Mouse (Mus musculus) forebrain, embryonic 16.5 days (tissue): ENCODE data around the gene Ly6g6f. TPM values are rescaled to one million over a fixed set of nuclear protein-coding genes. Genes with fewer than 3 reads are reported as not detected.

Source experiments
- ATAC-seq: fragments of 200-750 bp; cut with Nextera tagmentation; 2 replicates; pipeline ENCODE4 v1.8.0; 2017; ENCODE audit warnings: mild to moderate bottlenecking, moderate library complexity
- H3K27ac ChIP-seq: fragments of 300-500 bp; sonication (generic); 2 replicates; pipeline ENCODE4 v1.5.1; 2014; ENCODE audit warnings: low read length, control low read depth
- H3K27me3 ChIP-seq: fragments of 300-500 bp; sonication (generic); replicated peaks from 2 replicates; pipeline ENCODE4 v1.6.1; 2014; ENCODE audit warnings: low read length; ENCODE audit not compliant: control insufficient read depth, insufficient read depth
- H3K36me3 ChIP-seq: fragments of 300-500 bp; sonication (generic); 2 replicates; pipeline ENCODE4 v1.6.1; 2014; ENCODE audit not compliant: control insufficient read depth, insufficient read depth
- H3K4me1 ChIP-seq: fragments of 300-500 bp; sonication (generic); replicated peaks from 2 replicates; pipeline ENCODE4 v1.6.1; 2014; ENCODE audit warnings: low read length; ENCODE audit not compliant: control insufficient read depth, insufficient read depth
- H3K4me2 ChIP-seq: fragments of 300-500 bp; sonication (generic); 2 replicates; pipeline ENCODE4 v1.6.1; 2014; ENCODE audit warnings: mild to moderate bottlenecking, low read length, control low read depth
- H3K4me3 ChIP-seq: fragments of 300-500 bp; sonication (generic); replicated peaks from 2 replicates; pipeline ENCODE4 v1.5.1; 2014; ENCODE audit warnings: mild to moderate bottlenecking, low read length, control low read depth
- H3K9ac ChIP-seq: fragments of 300-500 bp; sonication (generic); replicated peaks from 2 replicates; pipeline ENCODE4 v1.6.1; 2014; ENCODE audit warnings: low read depth, low read length, control low read depth
- H3K9me3 ChIP-seq: fragments of 300-500 bp; sonication (generic); 2 replicates; pipeline ENCODE4 v1.6.1; 2016; ENCODE audit warnings: low read length; ENCODE audit not compliant: control insufficient read depth
- WGBS: fragments of 180-500 bp; shearing (Covaris S2); extraction: QIAGEN DNeasy Blood & Tissue Kit; methylation state at CpG from one replicate; pipeline ENCODE4 v1.1.7; 2014; 5-methylcytosine and 5-hydroxymethylcytosine counted together
- polyA plus RNA-seq: library from polyadenylated mRNA; unstranded; fragments of >200 nt; fragmentation: Nextera tagmentation; extraction: Ambion mirVana; gene quantifications from 2 replicates; pipeline ENCODE4 v1.2.1, GENCODE M21; 2015

Ly6g6f gene
- polyA plus RNA-seq, 1 experiment from 2014 or later: not detected

- Histone ChIP-seq H3K27ac (no peak overlapping the region), H3K9me3 (no peaks in the 10 kb centered on the region), H3K27me3 (no peaks in the 10 kb centered on the region), H3K4me3 (no peak overlapping the region), H3K36me3 (no peaks in the 10 kb centered on the region), H3K4me2 (no peak overlapping the region), H3K9ac (no peak overlapping the region), H3K4me1 (peaks cover 3% of the 10 kb centered on the region; the same call in 1 of the 2 replicates)
- WGBS: 88% methylated on average over 3 of the region's 3 CpGs
- ATAC-seq: no peak
Observed at GRCm38 (mm10) chr17:35083929-35084497, 1.4 kb downstream of the Ly6g6f start.

GRCm38 (mm10) chr17:35082841-35083576, 2.4 kb downstream of the Ly6g6f start:
- Histone ChIP-seq H3K9ac (no peak overlapping the region), H3K4me3 (no peak overlapping the region), H3K9me3 (no peaks in the 10 kb centered on the region), H3K4me2 (no peak overlapping the region), H3K36me3 (no peaks in the 10 kb centered on the region), H3K4me1 (peaks cover 5% of the 10 kb centered on the region; the same call in 1 of the 2 replicates), H3K27me3 (no peaks in the 10 kb centered on the region), H3K27ac (no peak overlapping the region)
- 85% methylated on average over 16 of the region's 16 CpGs for WGBS
- ATAC-seq: no peak

GRCm38 (mm10) chr17:35080710-35081109, 4.7 kb downstream of the Ly6g6f start:
- no peaks in the 10 kb centered on the region for H3K27me3 ChIP-seq
- ATAC-seq: no peak
- H3K27ac ChIP-seq: no peak overlapping the region
- H3K4me1 ChIP-seq: peaks cover 24% of the 10 kb centered on the region
- H3K9me3 ChIP-seq: no peaks in the 10 kb centered on the region
- H3K36me3 ChIP-seq: no peaks in the 10 kb centered on the region
- 80% methylated on average over 4 of the region's 4 CpGs for WGBS
- H3K4me2 ChIP-seq: no peak overlapping the region
- no peak overlapping the region for H3K4me3 ChIP-seq
- H3K9ac ChIP-seq: no peak overlapping the region

GRCm38 (mm10) chr17:35080248-35080647, 5.2 kb downstream of the Ly6g6f start:
- Histone ChIP-seq H3K4me3 (no peak overlapping the region), H3K9ac (no peak overlapping the region), H3K9me3 (no peaks in the 10 kb centered on the region), H3K4me2 (no peak overlapping the region), H3K36me3 (no peaks in the 10 kb centered on the region), H3K4me1 (peaks cover 24% of the 10 kb centered on the region), H3K27me3 (no peaks in the 10 kb centered on the region), H3K27ac (no peak overlapping the region)
- 57% methylated on average over 6 of the region's 6 CpGs for WGBS
- ATAC-seq: no peak

GRCm38 (mm10) chr17:35079778-35080177, 5.6 kb downstream of the Ly6g6f start:
- no peak for ATAC-seq
- Histone ChIP-seq H3K4me1 (peaks cover 24% of the 10 kb centered on the region), H3K4me3 (no peak overlapping the region), H3K27ac (no peak overlapping the region), H3K27me3 (no peaks in the 10 kb centered on the region), H3K9ac (no peak overlapping the region), H3K36me3 (no peaks in the 10 kb centered on the region), H3K4me2 (no peak overlapping the region), H3K9me3 (no peaks in the 10 kb centered on the region)
- WGBS: 73% methylated on average over 9 of the region's 9 CpGs

- peak within 1 kb of the TSS; percentile 48 for H3K4me2 ChIP-seq
- no peaks in the 10 kb centered on the region for H3K9me3 ChIP-seq
- peak within 1 kb of the TSS; percentile 24 for H3K4me3 ChIP-seq
- peak within 1 kb of the TSS; percentile 53 for H3K9ac ChIP-seq
- H3K27me3 ChIP-seq: no peaks in the 10 kb centered on the region
- peak within 1 kb of the TSS; percentile 72 for H3K27ac ChIP-seq
- peaks cover 29% of the 10 kb centered on the region for H3K4me1 ChIP-seq
- ATAC-seq: peak; percentile 19; the same call in 1 of the 2 replicates
- H3K36me3 ChIP-seq: no peaks in the 10 kb centered on the region
- 12% methylated on average over 14 of the region's 14 CpGs for WGBS
Observed at GRCm38 (mm10) chr17:35077786-35078233, 7.6 kb downstream of the Ly6g6f start, which contains the start of gene Ly6g6d. Gene Ly6g6d (minus strand): TSS chr17:35078065.

GRCm38 (mm10) chr17:35077285-35077684, 8.1 kb downstream of the Ly6g6f start:
- H3K4me2 ChIP-seq: peak overlapping the region; percentile 48
- no peaks in the 10 kb centered on the region for H3K9me3 ChIP-seq
- peak overlapping the region; percentile 24 for H3K4me3 ChIP-seq
- peak; percentile 68 for ATAC-seq
- WGBS: 41% methylated on average over 2 of the region's 2 CpGs
- H3K9ac ChIP-seq: peak overlapping the region; percentile 53; the same call in 1 of the 2 replicates
- no peaks in the 10 kb centered on the region for H3K27me3 ChIP-seq
- H3K36me3 ChIP-seq: no peaks in the 10 kb centered on the region
- H3K4me1 ChIP-seq: peaks cover 29% of the 10 kb centered on the region
- no peak overlapping the region for H3K27ac ChIP-seq

- Histone ChIP-seq H3K9me3 (no peaks in the 10 kb centered on the region), H3K4me1 (peaks cover 29% of the 10 kb centered on the region), H3K27me3 (no peaks in the 10 kb centered on the region), H3K4me3 (peak within 1 kb of the TSS; percentile 24), H3K36me3 (no peaks in the 10 kb centered on the region), H3K4me2 (peak within 1 kb of the TSS; percentile 48), H3K9ac (peak within 1 kb of the TSS; percentile 53), H3K27ac (peak within 1 kb of the TSS; percentile 72)
- ATAC-seq: peak; percentile 81
- WGBS: 22% methylated on average over 10 of the region's 10 CpGs
Observed at GRCm38 (mm10) chr17:35076507-35077176, 8.8 kb downstream of the Ly6g6f start, which contains the start of gene Ly6g6e. Gene Ly6g6e (plus strand): TSS chr17:35076902.

- Histone ChIP-seq H3K27me3 (no peaks in the 10 kb centered on the region), H3K4me1 (peaks cover 26% of the 10 kb centered on the region), H3K27ac (no peak overlapping the region), H3K36me3 (no peaks in the 10 kb centered on the region), H3K9me3 (no peaks in the 10 kb centered on the region), H3K4me2 (no peak overlapping the region), H3K4me3 (no peak overlapping the region), H3K9ac (0 out of 2 replicates have a peak overlapping the region, but pooled peaks have one; percentile 6)
- 57% methylated on average over 17 of the region's 17 CpGs for WGBS
- ATAC-seq: no peak
Observed at GRCm38 (mm10) chr17:35074097-35074496, 11.3 kb downstream of the Ly6g6f start.
